Mouse (Mus musculus) gastrocnemius, adult 18-20 months (tissue): ENCODE measurements around the gene Dlx6. TPM values are rescaled to one million over a fixed set of nuclear protein-coding genes. Genes with fewer than 3 reads are reported as not detected.

Experiments used
- DNase-seq: peaks from one replicate; pipeline ENCODE4 v3.0.0; 2021; ENCODE audit warnings: low spot score
- total RNA-seq, 2 experiments: library from RNA; stranded (reverse); gene quantifications; 2 replicates each; pipeline ENCODE4 v1.2.3; 2021

Dlx6 gene
- total RNA-seq, 2 experiments from 2014 or later: not detected

- no peak for DNase-seq
These were observed 3.8 kb upstream of the Dlx6 start for GRCm38 (mm10) chr6:6859111-6859949.

GRCm38 (mm10) chr6:6859950-6860410, 3.2 kb upstream of the Dlx6 start:
- no peak for DNase-seq

DNA sequence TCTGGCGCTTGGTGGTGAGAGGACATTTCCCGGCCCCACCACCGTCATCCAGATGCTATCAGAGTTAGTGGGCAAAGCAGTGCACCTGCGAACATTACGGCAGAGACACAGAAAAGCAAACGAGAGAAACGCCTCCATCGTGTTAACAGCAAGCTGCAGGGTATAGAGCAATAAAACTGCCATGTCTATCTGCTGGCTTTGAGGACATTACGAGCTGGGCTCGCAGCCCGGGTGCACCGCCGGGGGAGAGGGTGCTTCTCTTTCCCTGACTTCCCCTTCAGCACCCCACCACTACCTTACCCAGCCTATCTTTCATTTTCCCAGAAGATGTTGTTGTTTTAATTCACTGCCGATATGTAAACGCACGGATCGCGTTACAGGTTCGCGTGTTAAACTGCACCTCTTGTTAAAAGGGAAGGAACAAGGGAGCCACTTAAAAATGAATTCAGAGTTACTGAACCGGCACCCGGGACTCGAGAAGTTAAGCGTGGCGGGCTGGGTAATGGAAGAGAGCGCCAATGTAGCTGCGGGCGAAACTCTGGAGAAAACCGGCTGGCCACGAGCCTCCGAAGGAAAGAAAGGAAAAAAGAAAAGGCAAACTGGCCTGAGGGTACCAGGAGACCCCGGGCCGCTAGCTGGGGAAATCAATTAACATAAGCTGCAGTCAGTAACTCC, 2.6 kb upstream of the Dlx6 start:
- no peak for DNase-seq

DNA sequence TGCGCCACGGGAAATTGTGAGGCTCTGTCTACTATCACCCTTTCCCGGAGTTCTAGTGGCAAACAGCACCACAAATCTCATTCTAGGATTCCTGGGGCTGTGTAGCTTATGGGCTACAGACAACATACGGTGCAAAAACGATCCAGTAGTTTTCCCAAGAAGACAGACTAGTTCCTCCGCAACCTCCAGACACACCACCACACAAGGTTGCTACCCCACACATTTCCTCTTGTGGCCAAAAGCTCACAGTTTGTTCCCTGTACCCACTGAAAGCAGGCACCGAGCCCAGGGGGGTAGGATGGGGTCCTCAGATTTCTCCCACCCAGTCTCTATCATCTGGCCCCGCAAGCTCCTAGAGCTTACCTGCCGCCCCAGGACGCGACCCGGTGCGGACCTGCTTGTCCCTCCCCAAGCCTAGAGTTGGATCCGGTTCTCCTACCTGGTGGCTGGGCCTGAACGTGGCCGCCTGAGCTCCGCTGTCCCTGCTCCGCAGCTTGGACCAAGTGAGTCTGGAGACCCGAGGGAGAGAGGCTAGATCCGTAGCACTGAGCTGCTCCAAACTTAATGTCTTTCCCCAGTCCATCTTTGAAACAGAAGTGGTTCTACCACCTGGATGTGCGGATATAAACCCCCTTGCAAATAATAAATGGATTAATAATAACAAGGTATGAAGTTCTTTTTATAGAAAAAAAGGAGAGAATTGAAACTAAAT, 1.9 kb upstream of the Dlx6 start:
- DNase-seq: no peak

DNA sequence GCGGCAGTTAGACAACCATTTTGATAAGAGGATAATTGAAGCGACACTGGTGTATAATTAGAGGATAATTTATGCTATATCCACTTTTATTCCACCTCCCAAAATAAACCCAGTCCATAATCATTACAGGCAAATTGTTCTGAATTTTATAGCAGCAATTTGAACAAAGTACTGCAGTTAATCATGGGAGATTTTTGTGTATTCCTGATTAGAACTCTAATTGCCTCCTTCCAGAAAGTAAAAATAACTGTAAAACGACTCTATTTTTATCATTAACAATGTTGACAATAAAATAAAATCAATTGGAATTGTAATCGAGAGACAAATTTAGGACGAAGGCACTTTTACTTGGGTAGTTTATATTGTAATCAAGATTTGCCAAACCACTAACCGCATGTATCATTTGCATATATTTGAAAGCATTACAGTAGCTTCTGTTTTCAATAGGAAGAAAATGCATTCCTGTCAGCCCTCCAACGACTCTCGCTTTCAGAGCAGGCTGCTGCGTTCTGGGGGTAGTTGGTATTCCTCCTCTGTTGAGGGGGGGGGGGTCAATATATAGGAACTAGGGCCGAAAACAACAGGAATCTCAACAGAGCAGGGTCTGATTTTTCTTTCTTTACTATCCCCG, 1.2 kb upstream of the Dlx6 start:
- no peak for DNase-seq

GRCm38 (mm10) chr6:6862611-6863010, 523 bp upstream of the Dlx6 start:
- no peak for DNase-seq

- no peak for DNase-seq
These were observed 821 bp downstream of the Dlx6 start for GRCm38 (mm10) chr6:6863955-6864354.

GRCm38 (mm10) chr6:6864441-6865440, 1.6 kb downstream of the Dlx6 start:
- no peak for DNase-seq

- no peak for DNase-seq
These were observed 3.9 kb downstream of the Dlx6 start for GRCm38 (mm10) chr6:6867031-6867430.

- no peak for DNase-seq
These were observed 6.0 kb downstream of the Dlx6 start for GRCm38 (mm10) chr6:6869041-6869685.

GRCm38 (mm10) chr6:6869961-6870800, 7.0 kb downstream of the Dlx6 start:
- no peak for DNase-seq

DNA sequence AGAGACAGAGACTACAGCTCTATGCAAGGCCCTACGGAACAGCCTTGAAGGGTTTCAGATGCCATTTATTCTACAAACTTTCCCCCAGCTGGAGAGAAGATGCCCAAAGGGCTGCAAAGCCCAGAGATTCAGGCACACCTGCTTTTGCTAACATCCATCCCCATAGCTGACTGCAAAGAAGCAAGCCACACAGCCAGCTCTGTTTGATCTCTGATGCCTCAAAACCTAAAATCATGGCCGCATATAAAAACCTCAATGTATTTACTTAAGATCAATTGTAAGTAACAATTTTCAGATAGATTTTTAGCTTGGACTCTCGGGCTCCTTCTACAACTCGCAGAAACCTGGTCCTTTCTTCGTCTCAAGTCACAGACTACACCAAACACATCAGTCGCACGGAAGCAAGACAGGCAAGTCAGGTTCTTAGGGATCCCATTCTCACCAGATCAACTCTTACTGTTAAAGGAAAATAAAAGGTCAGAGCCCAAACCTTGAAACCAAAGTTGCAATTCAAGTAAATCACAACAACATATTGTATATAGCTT, 7.8 kb downstream of the Dlx6 start:
- no peak for DNase-seq

DNA sequence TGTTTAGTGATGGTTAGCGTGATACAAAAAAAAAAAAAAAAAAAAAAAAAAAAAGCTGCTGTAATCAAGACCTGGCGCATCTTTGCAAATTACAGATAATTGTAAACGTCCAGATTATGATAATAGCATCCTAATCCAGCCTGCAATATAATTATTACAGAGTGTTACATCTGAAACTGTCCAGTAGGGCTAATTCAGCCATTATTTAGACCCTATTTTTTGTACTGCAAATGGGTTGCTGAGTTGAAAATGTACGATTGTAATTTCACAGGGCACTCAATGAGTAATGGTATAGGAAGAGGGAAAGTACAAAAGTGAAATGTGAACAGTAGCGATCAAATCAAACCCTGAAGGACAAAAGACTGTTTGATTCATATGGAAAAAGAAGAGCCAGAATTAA, 8.6 kb downstream of the Dlx6 start:
- DNase-seq: no peak

DNA sequence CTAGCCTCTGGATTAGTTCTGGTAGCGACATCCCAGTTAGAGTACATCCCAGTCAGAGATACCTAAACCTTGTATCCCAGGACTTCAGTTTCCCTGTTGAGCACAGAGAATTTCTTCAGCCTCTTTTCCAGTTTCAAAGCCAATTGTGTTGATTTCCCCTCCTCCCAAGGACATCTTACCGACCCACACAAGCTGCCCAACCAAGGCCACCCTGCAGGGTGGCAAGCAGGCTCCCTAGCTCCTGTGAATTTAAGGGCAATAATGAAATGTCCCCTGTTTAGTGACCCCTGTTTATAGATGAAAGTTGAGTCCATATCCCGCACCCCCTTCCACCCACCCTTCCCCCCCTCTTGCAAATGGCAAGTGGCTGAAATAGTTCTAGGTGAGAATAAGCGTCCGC, 9.7 kb downstream of the Dlx6 start:
- no peak for DNase-seq

GRCm38 (mm10) chr6:6873476-6874072, 10.4 kb downstream of the Dlx6 start:
- no peak for DNase-seq

DNA sequence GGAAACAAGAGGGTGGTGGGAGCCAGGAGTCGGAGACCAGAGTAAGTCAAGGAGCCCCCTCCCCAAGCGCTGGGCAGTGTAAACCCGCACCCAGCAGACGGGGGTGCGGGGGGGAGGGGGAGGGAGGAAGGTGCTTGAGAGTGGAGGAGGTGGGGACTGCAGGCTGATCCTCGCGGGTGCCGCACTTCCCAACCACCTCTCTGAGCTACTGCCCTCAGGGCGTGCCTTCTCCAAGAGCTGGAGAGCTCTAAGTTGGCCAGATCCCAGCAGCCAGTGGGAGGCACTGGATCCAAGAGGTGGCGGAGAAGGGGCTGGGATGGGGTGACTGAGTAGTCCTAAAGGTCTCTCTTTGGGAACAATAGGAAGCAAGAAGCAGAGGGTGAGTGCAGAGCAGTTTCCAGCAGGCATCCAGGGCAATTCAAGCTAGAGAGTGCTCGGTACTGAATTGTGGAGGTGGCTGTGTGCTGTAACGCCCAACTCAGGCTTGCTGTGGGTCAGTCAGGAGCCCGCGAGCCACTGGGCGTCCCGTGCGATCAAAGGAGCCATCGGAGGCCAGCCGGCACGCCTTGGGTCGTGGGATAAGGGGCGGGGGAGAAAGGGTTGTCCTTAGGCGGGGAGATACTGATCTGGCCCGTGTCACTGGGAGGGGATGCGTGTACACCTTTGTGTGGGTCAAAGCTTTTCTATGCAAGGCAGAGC, 11.1 kb downstream of the Dlx6 start:
- no peak for DNase-seq

DNA sequence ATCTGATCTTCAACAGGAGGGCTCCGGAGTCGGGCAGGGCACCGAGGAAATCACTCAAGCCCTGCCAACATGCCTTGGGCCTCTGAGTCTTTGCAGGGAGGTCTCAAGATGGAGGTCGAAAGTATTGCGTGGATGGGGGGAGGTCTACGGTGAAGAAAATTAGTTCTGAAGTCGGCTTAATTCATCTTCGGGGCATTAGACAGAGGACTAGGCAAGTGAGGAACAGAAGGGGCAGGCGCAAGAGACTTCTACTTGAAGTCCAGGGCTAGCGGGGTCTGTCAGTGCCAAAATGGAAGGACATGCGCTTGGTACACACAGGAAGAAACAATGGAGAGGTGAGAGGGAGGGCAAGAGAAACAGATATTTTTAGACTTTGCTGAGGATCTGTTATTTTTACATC, 12.0 kb downstream of the Dlx6 start:
- DNase-seq: no peak

DNA sequence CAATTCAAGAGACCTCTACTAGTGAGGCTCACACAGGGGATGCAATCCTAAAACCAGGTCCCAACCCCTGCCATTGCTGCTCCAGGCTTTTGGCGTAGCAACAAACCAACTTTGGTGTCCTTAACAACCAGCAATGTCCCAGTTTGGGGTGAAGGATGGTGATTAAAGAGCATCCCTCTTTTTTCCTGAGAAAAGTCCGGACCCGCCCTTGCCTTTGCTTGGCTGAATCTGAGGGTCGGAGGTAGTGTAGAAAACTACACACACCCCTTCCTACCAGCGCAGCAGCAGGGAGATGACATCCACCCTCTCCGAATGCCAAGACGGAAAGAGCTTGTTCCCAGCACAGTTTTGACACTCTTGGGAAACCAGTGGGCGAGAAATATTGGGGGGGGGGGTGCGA, 12.5 kb downstream of the Dlx6 start:
- no peak for DNase-seq
